Comparison of ENCODE assay signal across 12 mouse cellular contexts in the genomic region with DNA sequence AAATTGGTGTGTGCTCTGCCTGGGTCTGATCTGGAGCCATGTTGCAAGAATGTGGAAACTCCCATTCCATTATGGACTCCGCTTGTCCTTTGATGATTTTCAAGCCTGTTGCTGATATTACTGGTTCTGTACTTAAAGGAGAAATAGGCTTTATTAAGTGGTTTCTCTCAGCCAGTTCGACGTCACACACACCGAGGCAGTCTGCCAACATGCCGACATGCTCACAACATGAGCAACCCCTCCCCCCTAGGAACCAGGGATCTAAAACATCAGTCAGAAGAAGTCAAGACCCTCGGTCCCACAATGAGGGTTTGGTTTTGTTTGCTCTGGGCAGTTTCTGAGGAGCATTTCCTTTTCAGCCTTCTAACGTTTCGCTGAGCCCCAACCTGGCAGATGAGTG. TPM values are rescaled to one million over a fixed set of nuclear protein-coding genes. Genes with fewer than 3 reads are reported as not detected.
DNase-seq lines count a peak whose midpoint lies in the region; ATAC-seq and TF ChIP-seq lines count a peak whose summit lies in the region.
"Had no signal": no experiment of that assay in that cellular context is flagged by ENCODE, and none has a peak within 500 bp of the region (broad histone marks: within the 10 kb centered on the region; RNA-seq: fewer than 3 reads in every experiment).

No protein-coding gene starts in this region.

- DNase-seq in heart, adult 2 months, result no peak
- peak; percentile 93 for DNase-seq in lung, embryonic 14.5 days
- DNase-seq in lung, postnatal 25 days (ENCODE audit: low spot score), result no peak
- no peak for DNase-seq in embryonic facial prominence, embryonic 10.5 days (ENCODE audit: low spot score)
- DNase-seq in limb, embryonic 14.5 days (ENCODE audit: low spot score), result peak; percentile 64
- DNase-seq in c-Kit-positive CD71-positive TER-119-positive erythroid progenitor cells, embryonic 14.5 days (ENCODE audit: low spot score), result no peak
- no peak for DNase-seq in spleen, adult 12 weeks (ENCODE audit: low spot score)
- DNase-seq: adrenal gland, adult 8-10 months; spleen, adult 18-20 months had no signal

- H3K4me2 ChIP-seq in heart, embryonic 12.5 days, result no peak overlapping the region
- 0 out of 2 replicates have a peak overlapping the region, but pooled peaks have one; percentile 28 for H3K4me2 ChIP-seq in lung, embryonic 14.5 days
- no peak overlapping the region for H3K4me2 ChIP-seq in limb, embryonic 14.5 days (replicated peaks; ENCODE audit: low read depth, low read length, severe bottlenecking)
- H3K4me2 ChIP-seq: embryonic facial prominence, embryonic 15.5 days; hindbrain, embryonic 15.5 days had no signal

- no peak for TF ChIP-seq EP300 in heart, adult 2 months (IDR thresholded peaks at IDR 0.05; ENCODE audit: insufficient read depth, low read depth, low read length)

- 44% methylated on average over 8 of the region's 8 CpGs for WGBS in heart, embryonic 12.5 days
- 50% methylated on average over 8 of the region's 8 CpGs for WGBS in heart, adult 2 months
- 15% methylated on average over 8 of the region's 8 CpGs for WGBS in lung, embryonic 14.5 days
- WGBS in embryonic facial prominence, embryonic 10.5 days, result 48% methylated on average over 8 of the region's 8 CpGs
- WGBS in limb, embryonic 14.5 days, result 31% methylated on average over 8 of the region's 8 CpGs

- H3K27ac ChIP-seq in heart, embryonic 12.5 days (ENCODE audit: poor library complexity, severe bottlenecking), result peak overlapping the region; percentile 71
- H3K27ac ChIP-seq in heart, adult 2 months, result no peak overlapping the region
- peak overlapping the region; percentile 79 for H3K27ac ChIP-seq in lung, embryonic 14.5 days (ENCODE audit: low read depth)
- H3K27ac ChIP-seq in embryonic facial prominence, embryonic 10.5 days (replicated peaks), result peak overlapping the region; percentile 10; the same call in 1 of the 2 replicates
- H3K27ac ChIP-seq in limb, embryonic 14.5 days (replicated peaks; ENCODE audit: low read depth, low read length), result peak overlapping the region; percentile 59
- H3K27ac ChIP-seq: hindbrain, embryonic 15.5 days had no signal

- no peak overlapping the region for H3K4me3 ChIP-seq in heart, embryonic 12.5 days
- H3K4me3 ChIP-seq in heart, adult 2 months, result no peak overlapping the region
- no peak overlapping the region for H3K4me3 ChIP-seq in lung, embryonic 14.5 days (ENCODE audit: low read depth, low read length)
- H3K4me3 ChIP-seq in embryonic facial prominence, embryonic 10.5 days, result no peak overlapping the region
- H3K4me3 ChIP-seq in limb, embryonic 14.5 days (replicated peaks; ENCODE audit: low read length), result no peak overlapping the region
- H3K4me3 ChIP-seq: embryonic facial prominence, embryonic 15.5 days; hindbrain, embryonic 15.5 days had no signal

- H3K79me2 ChIP-seq in heart, adult 2 months (replicated peaks; ENCODE audit: control insufficient read depth, insufficient read depth, low read length), result no peaks in the 10 kb centered on the region

- intact Hi-C loops in heart, adult 2 months (cut with DNase I), result no loop called here

- ATAC-seq in heart, embryonic 12.5 days (ENCODE audit: insufficient number of reproducible peaks, low FRiP score), result no peak
- ATAC-seq in lung, embryonic 14.5 days (ENCODE audit: insufficient read depth), result peak; percentile 40
- no peak for ATAC-seq in limb, embryonic 14.5 days (ENCODE audit: low FRiP score, low read depth)

- peaks cover 9% of the 10 kb centered on the region; the same call in 1 of the 2 replicates for H3K36me3 ChIP-seq in heart, embryonic 12.5 days
- no peaks in the 10 kb centered on the region for H3K36me3 ChIP-seq in heart, adult 2 months (ENCODE audit: control insufficient read depth, insufficient read depth, low read length)
- H3K36me3 ChIP-seq in lung, embryonic 14.5 days (ENCODE audit: insufficient read depth), result peaks cover 19% of the 10 kb centered on the region
- H3K36me3 ChIP-seq in embryonic facial prominence, embryonic 10.5 days (replicated peaks), result peaks cover 19% of the 10 kb centered on the region
- no peaks in the 10 kb centered on the region; the same call in 1 of the 2 replicates for H3K36me3 ChIP-seq in limb, embryonic 14.5 days (ENCODE audit: control insufficient read depth, insufficient read depth, low read length)

- peaks cover 39% of the 10 kb centered on the region for H3K4me1 ChIP-seq in heart, embryonic 12.5 days (replicated peaks)
- H3K4me1 ChIP-seq in heart, adult 2 months (ENCODE audit: control insufficient read depth, insufficient read depth, low read length), result no peaks in the 10 kb centered on the region
- peaks cover 8% of the 10 kb centered on the region for H3K4me1 ChIP-seq in lung, embryonic 14.5 days (ENCODE audit: insufficient read depth)
- peaks cover 56% of the 10 kb centered on the region for H3K4me1 ChIP-seq in embryonic facial prominence, embryonic 10.5 days
- H3K4me1 ChIP-seq in limb, embryonic 14.5 days (ENCODE audit: control insufficient read depth, insufficient read depth, low read length), result peaks cover 37% of the 10 kb centered on the region

- TF ChIP-seq POLR2A in heart, adult 2 months (IDR thresholded peaks at IDR 0.05; ENCODE audit: insufficient read depth, low read depth, low read length), result no peak
- no peak for TF ChIP-seq POLR2A in limb, embryonic 14.5 days (IDR thresholded peaks at IDR 0.05; ENCODE audit: borderline replicate concordance, extremely low read depth, insufficient read depth, insufficient read length)

- no peak overlapping the region for H3K9ac ChIP-seq in heart, embryonic 12.5 days
- no peak overlapping the region for H3K9ac ChIP-seq in heart, adult 2 months (ENCODE audit: low read depth, low read length)
- H3K9ac ChIP-seq in lung, embryonic 14.5 days, result no peak overlapping the region
- no peak overlapping the region for H3K9ac ChIP-seq in limb, embryonic 14.5 days (ENCODE audit: low read depth, low read length, severe bottlenecking)
- H3K9ac ChIP-seq: embryonic facial prominence, embryonic 15.5 days; hindbrain, embryonic 15.5 days had no signal

- TF ChIP-seq CTCF in heart, adult 2 months (IDR thresholded peaks at IDR 0.05), result no peak
- no peak for TF ChIP-seq CTCF in lung, embryonic 14.5 days (IDR thresholded peaks at IDR 0.05; ENCODE audit: low read depth)

- H3K27me3 ChIP-seq in heart, embryonic 12.5 days (replicated peaks), result no peaks in the 10 kb centered on the region
- no peaks in the 10 kb centered on the region for H3K27me3 ChIP-seq in heart, adult 2 months (ENCODE audit: control insufficient read depth, insufficient read depth, low read length)
- no peaks in the 10 kb centered on the region for H3K27me3 ChIP-seq in lung, embryonic 14.5 days (ENCODE audit: insufficient read depth, low read length)
- H3K27me3 ChIP-seq in embryonic facial prominence, embryonic 10.5 days (replicated peaks; ENCODE audit: low read depth, poor library complexity, severe bottlenecking), result no peaks in the 10 kb centered on the region
- H3K27me3 ChIP-seq in limb, embryonic 14.5 days (ENCODE audit: control insufficient read depth, insufficient read depth, low read length), result no peaks in the 10 kb centered on the region
- H3K27me3 ChIP-seq: embryonic facial prominence, embryonic 15.5 days; hindbrain, embryonic 15.5 days had no signal

- no peaks in the 10 kb centered on the region for H3K9me3 ChIP-seq in heart, embryonic 12.5 days (replicated peaks)
- no peaks in the 10 kb centered on the region for H3K9me3 ChIP-seq in lung, embryonic 14.5 days (ENCODE audit: low read depth, low read length)
- no peaks in the 10 kb centered on the region for H3K9me3 ChIP-seq in embryonic facial prominence, embryonic 10.5 days
- no peaks in the 10 kb centered on the region for H3K9me3 ChIP-seq in limb, embryonic 14.5 days (ENCODE audit: control insufficient read depth, low read length)
- H3K9me3 ChIP-seq: embryonic facial prominence, embryonic 15.5 days; hindbrain, embryonic 15.5 days had no signal

RNA-seq across cellular contexts. Expression of a gene that starts 45.5 kb away (rescaled TPM):
- 7.8 and 8.3 TPM in 2 replicates for polyA plus RNA-seq in heart, embryonic 12.5 days (2016; fragmentation: Nextera tagmentation; extraction: Ambion mirVana)
- 10 to 100 TPM; 52.9 to 56.2 TPM for total RNA-seq in heart, adult 2 months (2021)
- polyA plus RNA-seq in heart, adult 2 months (2012; rRNA removed), result 47.1 and 67.3 TPM in 2 replicates
- 1.8 and 1.9 TPM in 2 replicates for polyA plus RNA-seq in lung, embryonic 14.5 days (2014; fragmentation: Nextera tagmentation; extraction: Ambion mirVana)
- polyA plus RNA-seq in embryonic facial prominence, embryonic 10.5 days (2016; fragmentation: Nextera tagmentation; extraction: Ambion mirVana), result 0.48 and 0.70 TPM in 2 replicates
- polyA plus RNA-seq in limb, embryonic 14.5 days (2012; rRNA removed), result 10.1 and 13.8 TPM in 2 replicates
- 2.5 and 3.5 TPM in 2 replicates for polyA plus RNA-seq in limb, embryonic 14.5 days (2014; fragmentation: Nextera tagmentation; extraction: Ambion mirVana)

Comparison
In these comparisons a context has a peak if more than half of its experiments do, and no peak if none do; other contexts are left out.
1. DNase-seq: peak in lung, embryonic 14.5 days (single experiment) and limb, embryonic 14.5 days (single experiment); none in heart, adult 2 months (0 of 2), lung, postnatal 25 days (single experiment), embryonic facial prominence, embryonic 10.5 days (single experiment), c-Kit-positive CD71-positive TER-119-positive erythroid progenitor cells, embryonic 14.5 days (single experiment) and spleen, adult 12 weeks (single experiment).